Mouse (Mus musculus) erythroblast, embryonic 14.5 days (primary cell): ENCODE data around the gene Smad9. TPM values are rescaled to one million over a fixed set of nuclear protein-coding genes. Genes with fewer than 3 reads are reported as not detected.
"Not testable (repeated sequence)": the region's sequence is repeated elsewhere in the genome, so short reads cannot be mapped to it uniquely, and the experiment has no call there.

Source experiments
- H3K27me3 ChIP-seq: 2 replicates; pipeline ENCODE4 v1.6.1; 2012; ENCODE audit warnings: inconsistent platforms; ENCODE audit not compliant: control insufficient read depth
- H3K36me3 ChIP-seq: 2 replicates; pipeline ENCODE4 v1.6.1; 2012; ENCODE audit warnings: mild to moderate bottlenecking, inconsistent platforms; ENCODE audit not compliant: control insufficient read depth
- H3K4me1 ChIP-seq: 2 replicates; pipeline ENCODE4 v1.6.1; 2012; ENCODE audit warnings: inconsistent platforms; ENCODE audit not compliant: control insufficient read depth
- H3K4me3 ChIP-seq: replicated peaks from 2 replicates; pipeline ENCODE3; 2012; ENCODE audit warnings: moderate library complexity, mild to moderate bottlenecking, inconsistent platforms
- H3K9me3 ChIP-seq: 2 replicates; pipeline ENCODE4 v1.6.1; 2012; ENCODE audit warnings: low read length, inconsistent platforms, mixed read lengths; ENCODE audit not compliant: control insufficient read depth
- GATA1 ChIP-seq: IDR thresholded peaks from 2 replicates; pipeline ENCODE4 v1.6.1; 2012; ENCODE audit warnings: low read length, inconsistent platforms, mixed read lengths
- TAL1 ChIP-seq: IDR thresholded peaks from 3 replicates; pipeline ENCODE4 v1.6.1; 2012; ENCODE audit warnings: low read length, inconsistent platforms, mixed read lengths
- polyA plus RNA-seq: library from polyadenylated mRNA; stranded (reverse); fragments of >175 nt; gene quantifications from 2 replicates; pipeline ENCODE4 v1.2.3, GENCODE M21; 2012

Gene Smad9
- polyA plus RNA-seq, 1 experiment = not detected

DNA sequence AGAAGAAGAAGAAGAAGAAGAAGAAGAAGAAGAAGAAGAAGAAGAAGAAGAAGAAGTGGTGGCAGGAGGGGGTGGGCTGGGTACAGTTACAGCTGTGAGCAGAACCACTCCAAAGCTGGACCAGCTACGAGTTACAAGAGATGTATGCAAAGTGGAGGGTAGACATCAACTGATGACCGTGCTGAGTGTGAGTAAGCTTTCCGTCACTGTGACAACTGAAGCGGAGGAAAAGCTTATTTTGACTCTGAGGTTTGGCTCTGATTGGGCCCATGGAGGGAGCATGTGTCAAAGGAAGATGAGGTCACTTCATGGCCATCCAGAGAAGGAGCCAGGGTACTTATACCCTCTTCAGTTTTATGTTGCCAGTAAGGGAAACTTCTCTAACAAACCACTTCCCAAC is 2.0 kb upstream of the Smad9 start:
- no peak for TF ChIP-seq GATA1
- TF ChIP-seq TAL1 = no peak
- Histone ChIP-seq H3K36me3 (peaks cover 25% of the 10 kb centered on the region), H3K9me3 (no peaks in the 10 kb centered on the region)

DNA sequence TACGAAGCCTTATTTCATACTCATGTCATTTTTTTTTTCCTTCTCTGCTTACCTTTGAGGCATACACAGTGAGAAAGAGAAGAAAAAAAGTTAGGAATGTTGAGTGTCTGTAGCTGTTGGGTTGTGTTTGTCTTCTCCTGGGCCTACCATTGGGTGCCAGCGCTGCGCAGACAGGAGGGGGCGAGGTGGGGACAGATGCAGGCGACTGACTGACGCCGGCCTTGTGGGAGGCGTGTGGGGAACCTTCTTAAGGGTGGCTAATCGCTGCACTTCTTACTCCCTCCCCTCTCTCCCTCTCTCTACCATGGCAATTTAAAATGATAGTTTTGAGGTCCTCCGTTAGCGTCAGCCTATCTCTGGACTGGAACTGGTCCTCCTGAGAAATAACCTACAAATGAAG is 676 bp downstream of the Smad9 start:
- H3K36me3 ChIP-seq = peaks cover 1% of the 10 kb centered on the region
- no peak overlapping the region for H3K4me3 ChIP-seq
- H3K27me3 ChIP-seq = peaks cover 29% of the 10 kb centered on the region
- H3K9me3 ChIP-seq = no peaks in the 10 kb centered on the region
- no peaks in the 10 kb centered on the region for H3K4me1 ChIP-seq
- TF ChIP-seq TAL1 (no peak), GATA1 (no peak)

More for the DNA sequence above, 2.0 kb upstream of the Smad9 start:
- peaks cover 29% of the 10 kb centered on the region for H3K27me3 ChIP-seq
- H3K4me3 ChIP-seq = no peak overlapping the region
- no peaks in the 10 kb centered on the region for H3K4me1 ChIP-seq

DNA sequence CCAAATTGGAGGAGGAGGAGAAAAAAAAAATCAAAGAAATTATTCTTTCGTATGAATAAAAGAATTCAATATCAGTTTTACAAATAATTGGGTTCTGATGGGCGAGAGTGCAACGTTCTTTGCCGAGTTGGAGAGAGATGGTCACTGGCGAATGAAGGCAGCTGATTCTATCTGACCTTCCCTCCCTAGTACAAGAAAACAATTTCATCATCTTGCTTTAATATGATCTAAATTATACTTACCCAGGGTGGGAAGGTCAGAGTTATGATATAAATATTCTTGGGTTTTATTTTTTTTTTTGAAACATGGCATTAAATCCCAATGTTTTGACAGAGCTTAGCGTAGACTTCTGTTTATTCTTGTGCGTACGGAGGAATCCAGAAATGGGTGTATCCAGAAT is 2.1 kb downstream of the Smad9 start:
- Histone ChIP-seq H3K36me3 (no peaks in the 10 kb centered on the region), H3K27me3 (peaks cover 29% of the 10 kb centered on the region), H3K9me3 (no peaks in the 10 kb centered on the region), H3K4me1 (no peaks in the 10 kb centered on the region), H3K4me3 (no peak overlapping the region)
- TF ChIP-seq GATA1 = no peak
- TF ChIP-seq TAL1 = no peak

DNA sequence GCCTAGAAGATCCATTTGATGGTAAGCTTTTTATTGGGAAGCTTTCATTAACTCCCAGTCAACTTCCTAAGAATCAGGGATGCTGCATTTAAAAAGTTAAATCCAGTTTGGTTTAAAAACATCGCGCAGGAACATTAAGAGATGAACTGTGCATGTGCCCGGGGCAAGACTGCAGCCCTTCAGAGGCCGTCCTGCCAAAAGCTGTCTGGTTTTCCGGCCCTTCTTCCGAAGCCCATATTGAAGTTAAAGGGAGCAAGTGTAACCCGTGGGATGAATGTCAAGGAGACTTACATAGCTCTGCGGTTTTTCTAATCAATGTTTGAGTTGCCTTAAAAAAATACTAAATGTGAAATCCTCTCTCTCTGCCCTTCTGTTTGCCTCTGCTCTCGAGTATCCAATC is 3.8 kb downstream of the Smad9 start:
- H3K27me3 ChIP-seq = peaks cover 29% of the 10 kb centered on the region
- H3K4me3 ChIP-seq = no peak overlapping the region
- TF ChIP-seq TAL1 = no peak
- no peak for TF ChIP-seq GATA1
- H3K4me1 ChIP-seq = no peaks in the 10 kb centered on the region
- peaks cover 4% of the 10 kb centered on the region for H3K9me3 ChIP-seq
- H3K36me3 ChIP-seq = no peaks in the 10 kb centered on the region

DNA sequence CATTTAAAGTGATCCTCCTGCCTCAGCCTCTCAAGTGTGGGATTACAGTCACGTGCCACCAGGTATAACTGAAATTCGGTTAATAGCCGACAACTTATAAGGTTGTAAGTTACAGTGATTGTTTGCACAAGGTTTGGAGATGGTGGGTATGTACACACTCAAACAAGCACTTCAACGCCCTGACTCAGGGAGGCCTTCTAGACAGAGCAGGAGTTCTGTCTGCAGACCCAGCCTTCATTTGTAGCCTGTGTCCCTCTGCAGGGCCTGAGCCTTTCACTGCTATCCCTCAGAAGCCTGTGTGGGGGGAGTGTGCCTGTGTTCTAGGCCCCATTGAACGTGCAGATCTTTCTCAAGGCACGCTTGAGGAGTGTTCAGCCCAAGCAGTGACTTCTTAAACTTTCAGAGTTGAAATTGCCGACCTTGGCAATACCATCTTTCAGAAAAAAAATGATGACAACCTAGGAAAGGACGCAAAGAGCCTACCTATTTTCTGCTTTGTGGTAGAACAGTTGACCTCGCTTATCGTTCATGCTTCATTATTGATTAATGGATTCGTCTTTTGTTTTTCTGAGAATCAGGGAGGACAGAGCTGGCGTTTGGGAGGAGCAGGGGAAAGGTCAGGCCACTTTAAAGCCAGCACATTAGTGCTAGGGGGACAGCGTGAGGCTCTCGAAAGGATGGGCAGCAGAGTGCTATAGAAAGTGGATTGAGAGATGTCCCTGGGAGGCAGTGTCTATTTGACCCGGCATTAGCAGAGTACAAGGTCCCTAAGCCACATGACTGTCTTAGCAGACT is 5.1 kb downstream of the Smad9 start:
- peaks cover 8% of the 10 kb centered on the region for H3K9me3 ChIP-seq
- H3K4me3 ChIP-seq = no peak overlapping the region
- TF ChIP-seq GATA1 = no peak
- TF ChIP-seq TAL1 = no peak
- H3K4me1 ChIP-seq = no peaks in the 10 kb centered on the region
- no peaks in the 10 kb centered on the region for H3K36me3 ChIP-seq
- H3K27me3 ChIP-seq = peaks cover 18% of the 10 kb centered on the region

- Histone ChIP-seq H3K9me3 (peaks cover 10% of the 10 kb centered on the region), H3K4me3 (no peak overlapping the region), H3K27me3 (peaks cover 11% of the 10 kb centered on the region), H3K4me1 (no peaks in the 10 kb centered on the region), H3K36me3 (no peaks in the 10 kb centered on the region)
- TF ChIP-seq GATA1 (no peak), TAL1 (no peak)
These were observed 5.9 kb downstream of the Smad9 start for GRCm38 (mm10) chr3:54761258-54761657.

DNA sequence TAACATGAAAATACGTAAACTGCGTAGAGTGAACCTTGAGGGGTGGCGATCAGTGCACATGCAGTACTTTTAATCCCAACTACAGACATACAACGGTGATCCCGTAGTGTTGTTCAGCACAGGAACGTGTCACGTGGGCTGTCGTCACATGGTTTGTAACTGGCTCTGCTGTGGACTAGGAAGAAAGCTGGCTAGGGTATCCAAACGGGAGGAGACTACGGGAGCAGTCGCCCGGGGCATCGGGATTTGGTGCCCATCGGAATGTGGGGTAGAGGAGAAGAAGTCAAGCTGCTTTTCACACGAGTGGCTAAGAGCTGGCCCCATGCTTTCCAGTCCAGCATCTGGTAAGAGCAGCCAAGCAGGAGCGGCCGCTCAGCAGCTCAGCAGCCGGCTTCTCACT is 9.0 kb downstream of the Smad9 start:
- Histone ChIP-seq H3K4me1 (no peaks in the 10 kb centered on the region), H3K9me3 (peaks cover 12% of the 10 kb centered on the region)

GRCm38 (mm10) chr3:54765521-54765920 is 10.1 kb downstream of the Smad9 start:
- not testable (repeated sequence) for H3K4me1 ChIP-seq, H3K4me3 ChIP-seq, H3K27me3 ChIP-seq, H3K36me3 ChIP-seq
- H3K9me3 ChIP-seq = peaks cover 12% of the 10 kb centered on the region

More for the DNA sequence above, 9.0 kb downstream of the Smad9 start:
- Histone ChIP-seq H3K27me3 (no peaks in the 10 kb centered on the region), H3K36me3 (no peaks in the 10 kb centered on the region), H3K4me3 (no peak overlapping the region)
- no peak for TF ChIP-seq GATA1
- TF ChIP-seq TAL1 = no peak

GRCm38 (mm10) chr3:54766034-54766433 is 10.7 kb downstream of the Smad9 start:
- H3K4me1 ChIP-seq = no peaks in the 10 kb centered on the region
- no peaks in the 10 kb centered on the region for H3K36me3 ChIP-seq
- H3K27me3 ChIP-seq = no peaks in the 10 kb centered on the region
- H3K9me3 ChIP-seq = peaks cover 12% of the 10 kb centered on the region
- TF ChIP-seq TAL1 (no peak), GATA1 (no peak)
- no peak overlapping the region for H3K4me3 ChIP-seq

- H3K9me3 ChIP-seq = peaks cover 12% of the 10 kb centered on the region
- H3K4me3 ChIP-seq = no peak overlapping the region
- H3K4me1 ChIP-seq = no peaks in the 10 kb centered on the region
- TF ChIP-seq GATA1 = no peak
- no peak for TF ChIP-seq TAL1
- no peaks in the 10 kb centered on the region for H3K27me3 ChIP-seq
- H3K36me3 ChIP-seq = no peaks in the 10 kb centered on the region
These were observed 11.4 kb downstream of the Smad9 start for GRCm38 (mm10) chr3:54766811-54767210.
